Mouse (Mus musculus) lung, postnatal 36 days (tissue): ENCODE data around the gene Kif21a.
A peak's percentile ranks its signal among the peaks of the same experiment; 100 is the strongest.

Experiments used
- DNase-seq: peaks from one replicate; pipeline ENCODE4 v3.0.0; 2022; ENCODE audit warnings: mixed read lengths

Kif21a gene

DNA sequence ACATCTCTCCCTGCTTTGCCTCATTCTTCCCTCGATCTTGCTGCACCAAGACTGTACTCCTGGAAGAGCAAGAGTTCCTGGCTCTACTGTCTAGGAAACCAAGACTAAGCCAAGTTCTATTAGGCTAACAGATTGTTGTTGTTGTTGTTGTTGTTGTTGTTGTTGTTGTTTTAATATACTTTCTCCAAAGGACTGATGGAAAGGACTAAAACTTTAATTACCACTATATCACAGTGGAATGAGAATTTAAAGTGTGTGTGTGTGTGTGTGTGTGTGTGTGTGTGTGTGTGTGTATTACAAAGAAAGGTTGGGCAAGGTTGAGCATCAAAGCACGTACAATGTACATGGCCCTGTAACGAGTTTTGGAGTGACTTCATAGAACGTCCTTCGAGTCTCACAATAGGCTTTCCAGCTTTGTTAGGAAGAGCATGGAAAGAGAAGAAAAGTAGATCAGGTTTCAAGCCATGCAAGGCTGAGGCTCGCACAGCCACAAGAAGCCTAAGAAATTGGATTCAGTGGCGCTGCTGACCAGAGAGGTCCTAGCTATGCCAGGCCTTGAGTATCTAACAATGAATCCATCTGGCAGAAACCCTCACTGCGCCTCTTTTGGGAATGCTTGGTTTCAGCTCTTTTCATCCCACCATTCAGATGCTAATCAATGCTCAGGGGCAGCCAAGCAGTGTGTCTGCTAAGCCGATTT, 31.4 kb downstream of the Kif21a start:
- DNase-seq, result no peak

GRCm38 (mm10) chr15:91017261-91018160, 32.2 kb downstream of the Kif21a start:
- no peak for DNase-seq

GRCm38 (mm10) chr15:91016366-91016765, 33.4 kb downstream of the Kif21a start:
- no peak for DNase-seq

- DNase-seq, result no peak
These were observed 36.8 kb downstream of the Kif21a start for GRCm38 (mm10) chr15:91012793-91013580.

DNA sequence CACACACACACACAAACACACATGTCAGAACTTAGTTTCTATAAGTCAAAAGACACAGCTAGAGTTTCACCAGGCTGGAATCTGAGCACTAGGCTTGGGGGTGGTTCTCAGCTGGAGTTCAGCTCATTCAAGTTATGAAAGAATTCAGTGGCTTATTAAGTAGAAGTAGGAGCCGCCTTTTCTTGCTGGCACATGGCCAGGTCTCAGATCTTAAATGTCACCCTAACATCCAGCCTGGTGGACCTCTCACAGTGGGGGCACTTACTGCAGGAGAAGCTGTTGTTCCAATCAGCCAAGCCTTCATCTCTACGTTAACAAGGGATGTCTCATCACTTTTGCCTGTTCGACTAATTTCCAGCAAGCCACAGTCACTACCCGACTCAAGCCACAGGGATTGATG, 39.5 kb downstream of the Kif21a start:
- DNase-seq, result no peak

GRCm38 (mm10) chr15:91007123-91007830, 42.5 kb downstream of the Kif21a start:
- no peak for DNase-seq

GRCm38 (mm10) chr15:91004726-91005125, 45.0 kb downstream of the Kif21a start:
- no peak for DNase-seq

- no peak for DNase-seq
These were observed 48.6 kb downstream of the Kif21a start for GRCm38 (mm10) chr15:91001037-91001616.

GRCm38 (mm10) chr15:91000280-91001036, 49.3 kb downstream of the Kif21a start:
- DNase-seq, result no peak

DNA sequence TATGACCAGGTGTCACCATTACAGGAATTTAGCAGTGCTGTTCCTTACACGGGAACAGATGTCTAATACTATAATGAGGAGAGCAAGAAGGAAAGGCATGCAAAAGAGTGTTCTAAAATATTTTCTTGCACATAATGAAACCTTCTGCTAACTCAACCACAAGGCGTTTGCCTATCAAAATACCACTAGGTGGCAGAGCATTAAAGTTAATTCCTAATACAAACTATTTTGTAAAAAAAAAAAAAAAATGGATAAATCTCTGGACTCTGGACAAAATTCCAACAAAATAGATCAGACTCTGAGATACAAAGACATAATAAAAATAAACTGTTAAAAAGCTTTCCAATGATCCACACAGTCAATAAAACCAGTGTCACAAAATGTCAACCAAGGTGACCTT, 56.9 kb downstream of the Kif21a start:
- peak; percentile 10 for DNase-seq

DNA sequence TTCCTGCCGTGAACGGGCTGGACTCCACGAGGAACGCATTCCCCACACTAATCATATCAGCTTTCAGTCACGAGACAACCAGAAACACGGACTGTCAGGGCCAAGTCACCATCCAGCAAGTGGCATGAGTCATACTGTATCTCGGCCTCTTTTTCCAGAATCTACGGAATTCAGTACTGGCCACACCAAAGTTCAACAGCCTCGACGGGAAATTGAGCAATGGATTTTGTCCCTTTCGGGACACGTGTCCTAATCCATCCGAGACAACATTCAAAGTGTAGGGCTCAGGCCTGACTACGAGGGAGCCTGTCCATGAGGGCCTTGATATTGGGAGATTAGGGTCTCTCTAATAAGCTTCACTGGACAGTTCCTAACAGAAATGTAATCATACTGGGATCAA, 57.4 kb downstream of the Kif21a start:
- peak; percentile 37 for DNase-seq

DNA sequence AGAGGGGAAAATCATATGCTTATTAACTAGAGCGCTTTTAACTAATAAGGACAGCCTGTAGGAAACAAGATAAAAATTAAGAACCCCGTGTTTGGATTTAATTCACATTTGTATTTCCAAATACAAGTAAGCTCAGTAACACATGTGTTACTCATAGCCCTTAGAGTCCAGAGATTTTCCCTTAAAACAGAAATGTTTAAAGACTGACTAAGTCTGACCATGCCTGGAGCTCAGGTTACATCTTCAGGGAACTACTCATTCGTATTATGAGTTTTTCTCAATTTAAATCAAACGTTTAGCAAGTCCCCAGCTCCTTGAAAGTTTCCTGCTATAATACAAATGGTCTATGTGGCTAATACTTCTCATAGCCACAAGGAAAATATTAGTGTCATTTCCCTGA, 57.9 kb downstream of the Kif21a start:
- DNase-seq, result no peak

DNA sequence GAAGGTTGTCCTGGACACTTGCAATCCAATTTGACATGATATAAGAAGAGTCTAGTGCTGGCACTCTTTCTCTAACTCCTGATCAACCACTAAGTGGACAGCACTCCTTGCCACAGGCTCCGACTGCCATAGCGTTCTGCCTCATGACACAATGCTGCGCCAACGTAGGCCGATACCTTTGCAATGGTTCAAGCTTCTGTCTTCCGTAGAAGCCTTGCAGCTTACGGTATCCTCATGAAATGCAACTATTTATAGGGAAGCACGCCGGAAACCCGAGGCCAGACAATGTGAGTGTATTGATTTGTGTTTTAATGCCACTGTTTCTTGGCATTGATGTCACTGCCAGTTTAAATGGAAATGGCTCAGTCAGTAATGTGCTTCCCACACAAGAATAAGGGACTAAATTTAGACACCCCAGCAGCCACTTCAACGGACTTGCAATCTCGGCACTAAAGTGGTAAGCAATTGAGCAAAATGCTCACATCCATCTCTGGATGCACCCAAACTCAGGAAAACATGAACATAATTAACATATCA, 62.0 kb downstream of the Kif21a start:
- no peak for DNase-seq

- DNase-seq, result peak; percentile 3
These were observed 73.8 kb downstream of the Kif21a start for GRCm38 (mm10) chr15:90975914-90976313.

- no peak for DNase-seq
These were observed 77.6 kb downstream of the Kif21a start for GRCm38 (mm10) chr15:90971914-90972767.

DNA sequence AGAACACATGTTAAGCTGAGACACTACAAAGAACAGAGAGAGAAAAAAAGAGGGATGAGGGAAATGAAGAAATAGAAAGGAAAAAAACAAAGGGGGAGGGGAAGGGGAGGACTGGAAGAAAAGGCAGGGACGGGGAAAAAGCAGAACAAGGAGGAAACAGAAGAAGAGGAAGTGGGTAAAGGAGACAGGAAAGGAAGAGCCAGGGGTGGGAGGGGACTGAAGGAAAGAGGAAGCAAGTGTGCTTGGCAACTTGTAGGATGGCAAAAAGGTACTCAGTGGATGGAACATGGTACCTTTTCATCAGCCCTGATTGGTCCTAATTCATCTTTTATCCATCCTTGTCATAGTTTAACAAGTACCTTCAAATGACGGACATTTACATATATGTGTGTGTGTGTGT, 86.4 kb downstream of the Kif21a start:
- DNase-seq, result no peak

- no peak for DNase-seq
These were observed 87.2 kb downstream of the Kif21a start for GRCm38 (mm10) chr15:90962548-90962947.

DNA sequence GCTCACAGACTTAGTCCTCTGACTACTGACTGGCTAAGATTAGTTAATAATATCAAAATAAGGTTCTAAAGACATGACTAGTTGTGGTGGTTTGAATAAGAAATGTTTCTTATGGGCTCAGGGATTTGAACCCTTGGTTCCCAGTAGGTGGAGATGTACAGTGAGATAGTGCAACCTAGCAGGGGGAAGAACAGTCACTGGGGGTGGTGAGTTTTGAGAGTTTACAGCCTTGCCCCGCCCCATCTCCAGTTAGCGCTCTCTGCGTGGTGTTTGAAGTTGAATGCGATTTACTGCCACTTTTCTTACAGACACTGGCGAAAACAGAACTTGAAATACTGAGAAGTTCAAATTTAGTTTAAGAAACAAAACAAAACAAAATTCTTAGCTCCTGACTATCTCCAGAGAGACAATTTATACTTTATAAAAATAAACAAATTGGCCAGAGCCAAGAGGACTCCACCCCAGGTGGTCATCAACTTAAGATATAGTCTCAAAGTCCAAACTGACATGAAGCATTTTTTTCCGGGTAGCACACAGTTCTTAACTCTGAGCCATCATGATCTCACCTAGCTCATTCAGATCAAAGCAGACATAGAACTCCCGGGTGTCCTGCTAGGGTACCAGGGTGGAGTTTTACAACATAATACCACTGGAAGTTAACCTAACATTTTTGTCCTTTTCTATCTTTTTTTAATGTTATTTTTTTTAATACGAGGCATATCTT, 88.8 kb downstream of the Kif21a start:
- DNase-seq, result no peak

- DNase-seq, result no peak
These were observed 98.4 kb downstream of the Kif21a start for GRCm38 (mm10) chr15:90951383-90951782.

DNA sequence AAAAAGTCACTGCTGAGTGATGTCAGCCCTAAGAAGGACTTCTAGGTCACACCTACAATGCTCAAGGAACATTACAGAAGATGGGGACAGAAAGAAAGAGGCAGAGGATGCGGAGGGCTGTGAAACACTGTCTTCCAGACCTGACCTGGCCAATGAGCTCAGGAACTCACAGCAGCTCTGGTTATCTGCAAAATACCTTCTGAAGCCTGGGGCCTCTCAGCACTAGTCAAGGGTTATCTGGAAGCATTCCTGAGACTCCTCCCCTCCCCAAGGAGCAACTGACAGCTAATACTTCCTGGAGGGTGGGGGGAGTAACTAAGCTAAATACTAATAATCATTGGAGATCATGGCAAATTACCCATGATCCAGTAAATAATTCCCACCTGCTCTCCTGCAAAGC, 111.3 kb downstream of the Kif21a start:
- no peak for DNase-seq
